Mouse (Mus musculus): ENCODE results near the gene Banf2. TPM values are rescaled to one million over a fixed set of nuclear protein-coding genes. Genes with fewer than 3 reads are reported as not detected.

Gene Banf2
- polyA plus RNA-seq, 1 experiment from 2014 or later: not detected

DNA sequence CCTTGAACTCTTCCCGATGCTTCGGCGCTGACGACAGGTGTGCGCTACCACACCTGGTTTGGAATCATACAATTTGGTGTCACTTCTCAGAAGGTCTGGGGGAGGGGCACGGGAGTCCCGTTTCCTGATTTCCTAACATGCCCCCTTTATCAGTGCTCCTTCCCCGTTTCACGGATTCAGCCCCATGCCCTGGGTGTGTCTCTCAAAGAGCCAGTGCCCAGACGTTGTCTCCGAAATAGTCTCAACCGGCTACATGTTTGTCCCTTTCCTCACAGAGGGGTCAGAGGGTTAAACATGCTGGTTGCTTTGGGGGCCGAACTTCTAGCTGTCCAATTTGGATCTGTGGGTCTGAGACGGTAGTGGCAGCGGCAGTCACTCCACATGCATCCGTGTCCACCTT is 89.2 kb downstream of the Banf2 start:
- H3K9me3 ChIP-seq (replicated peaks): no peaks in the 10 kb centered on the region
- no peak for DNase-seq (ENCODE audit: low spot score)
- 94% methylated on average over 16 of the region's 16 CpGs for WGBS
- peaks cover 10% of the 10 kb centered on the region for H3K4me1 ChIP-seq
- H3K27me3 ChIP-seq (ENCODE audit: low read depth, poor library complexity, severe bottlenecking): no peaks in the 10 kb centered on the region
- H3K4me3 ChIP-seq: no peak overlapping the region
- no peaks in the 10 kb centered on the region for H3K36me3 ChIP-seq
- H3K27ac ChIP-seq: no peak overlapping the region

Other genes with a start within 250 kb of the Banf2 start
- 0.95 and 1.1 TPM in 2 replicates for gene Bfsp1, start 169.9 kb upstream of the Banf2 start, polyA plus RNA-seq (2016; fragmentation: Nextera tagmentation; extraction: Ambion mirVana)
- 289 and 311 TPM in 2 replicates for gene Dstn, start 117.7 kb upstream of the Banf2 start, polyA plus RNA-seq (2016; fragmentation: Nextera tagmentation; extraction: Ambion mirVana)
- 52.7 and 63.9 TPM in 2 replicates for gene Rrbp1, start 21.8 kb upstream of the Banf2 start, polyA plus RNA-seq (2016; fragmentation: Nextera tagmentation; extraction: Ambion mirVana)
- gene Mgme1, start 237.6 kb downstream of the Banf2 start, polyA plus RNA-seq (2016; fragmentation: Nextera tagmentation; extraction: Ambion mirVana): 25.6 and 25.7 TPM in 2 replicates
- 140 and 144 TPM in 2 replicates for gene Snx5, start 237.8 kb downstream of the Banf2 start, polyA plus RNA-seq (2016; fragmentation: Nextera tagmentation; extraction: Ambion mirVana)